Mouse (Mus musculus) heart, embryonic 16.5 days (tissue): ENCODE measurements at regions not wholly inside any gene's neighbourhood (a gene's known extent, or its start where the extent isn't known, plus 50 kb on each side); places are given as distances from the start of the nearest gene placed in this dataset.

Source experiments
- ATAC-seq: fragments of 200-750 bp; cut with Nextera tagmentation; replicated peaks from 2 replicates; pipeline ENCODE4 v1.8.0; 2017; ENCODE audit warnings: moderate number of reproducible peaks; ENCODE audit not compliant: insufficient read depth, low FRiP score; ENCODE audit errors: extremely low read depth
- H3K27ac ChIP-seq: fragments of 300-500 bp; sonication (generic); 2 replicates; pipeline ENCODE4 v1.5.1; 2014; ENCODE audit warnings: mild to moderate bottlenecking, low read length, control low read depth, moderate library complexity
- H3K27me3 ChIP-seq: fragments of 300-500 bp; sonication (generic); 2 replicates; pipeline ENCODE4 v1.6.1; 2014; ENCODE audit warnings: low read length, mixed read lengths; ENCODE audit not compliant: control insufficient read depth, insufficient read depth
- H3K36me3 ChIP-seq: fragments of 300-500 bp; sonication (generic); 2 replicates; pipeline ENCODE4 v1.6.1; 2014; ENCODE audit not compliant: control insufficient read depth, insufficient read depth
- H3K4me1 ChIP-seq: fragments of 300-500 bp; sonication (generic); 2 replicates; pipeline ENCODE4 v1.6.1; 2014; ENCODE audit warnings: low read length, mixed read lengths; ENCODE audit not compliant: control insufficient read depth, insufficient read depth
- H3K4me2 ChIP-seq: fragments of 300-500 bp; sonication (generic); 2 replicates; pipeline ENCODE4 v1.6.1; 2014; ENCODE audit warnings: low read depth, mild to moderate bottlenecking, control low read depth, low read length
- H3K4me3 ChIP-seq: fragments of 300-500 bp; sonication (generic); 2 replicates; pipeline ENCODE4 v1.5.1; 2014; ENCODE audit warnings: mild to moderate bottlenecking, control low read depth, low read length
- H3K9ac ChIP-seq: fragments of 300-500 bp; sonication (generic); 2 replicates; pipeline ENCODE4 v1.6.1; 2014; ENCODE audit warnings: low read length, control low read depth
- H3K9me3 ChIP-seq: fragments of 300-500 bp; sonication (generic); replicated peaks from 2 replicates; pipeline ENCODE4 v1.6.1; 2016; ENCODE audit warnings: low read length; ENCODE audit not compliant: control insufficient read depth
- WGBS: fragments of 180-500 bp; shearing (Covaris S2); extraction: QIAGEN DNeasy Blood & Tissue Kit; methylation state at CpG from one replicate; pipeline ENCODE4 v1.1.7; 2014; 5-methylcytosine and 5-hydroxymethylcytosine counted together

- H3K27me3 ChIP-seq, result no peaks in the 10 kb centered on the region
- H3K27ac ChIP-seq, result no peak overlapping the region
- no peak overlapping the region for H3K4me3 ChIP-seq
- ATAC-seq, result no peak
- no peaks in the 10 kb centered on the region for H3K4me1 ChIP-seq
- H3K9ac ChIP-seq, result no peak overlapping the region
- no peaks in the 10 kb centered on the region for H3K36me3 ChIP-seq
- 79% methylated on average over 4 of the region's 4 CpGs for WGBS
- no peak overlapping the region for H3K4me2 ChIP-seq
- H3K9me3 ChIP-seq, result no peaks in the 10 kb centered on the region
These were observed 133.9 kb downstream of the Nuf2 start for GRCm38 (mm10) chr1:169397371-169397770.

GRCm38 (mm10) chr1:169387056-169387455, 144.2 kb downstream of the Nuf2 start:
- H3K9ac ChIP-seq, result no peak overlapping the region
- no peak overlapping the region for H3K4me2 ChIP-seq
- 20% methylated on average over 1 of the region's 1 CpGs for WGBS
- H3K27ac ChIP-seq, result no peak overlapping the region
- no peaks in the 10 kb centered on the region for H3K9me3 ChIP-seq
- no peaks in the 10 kb centered on the region for H3K36me3 ChIP-seq
- no peaks in the 10 kb centered on the region for H3K27me3 ChIP-seq
- H3K4me3 ChIP-seq, result no peak overlapping the region
- ATAC-seq, result no peak
- H3K4me1 ChIP-seq, result no peaks in the 10 kb centered on the region

- Histone ChIP-seq H3K4me2 (no peak overlapping the region), H3K27me3 (no peaks in the 10 kb centered on the region), H3K9ac (no peak overlapping the region), H3K27ac (no peak overlapping the region), H3K9me3 (no peaks in the 10 kb centered on the region), H3K36me3 (no peaks in the 10 kb centered on the region), H3K4me1 (no peaks in the 10 kb centered on the region), H3K4me3 (no peak overlapping the region)
- 79% methylated on average over 10 of the region's 10 CpGs for WGBS
- no peak for ATAC-seq
These were observed 145.4 kb downstream of the Nuf2 start for GRCm38 (mm10) chr1:169385740-169386424.

DNA sequence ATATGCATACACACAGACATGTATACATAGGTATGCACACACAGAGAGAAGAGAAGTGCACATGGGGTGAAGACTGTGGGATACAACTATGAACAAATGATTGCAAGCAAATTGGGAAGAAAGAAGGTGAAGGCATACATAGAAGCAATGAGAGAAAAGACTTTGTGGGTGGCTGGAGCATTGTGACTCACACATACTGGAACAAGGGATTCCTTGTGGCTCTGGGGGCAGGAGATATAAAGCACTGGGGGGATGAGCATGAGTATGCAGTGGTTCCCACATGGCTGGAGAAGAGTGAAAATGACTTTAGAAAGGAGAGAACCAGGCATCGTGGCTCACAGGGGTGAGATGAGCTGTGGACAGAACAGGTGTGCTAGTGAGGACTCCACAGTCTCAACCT, 156.6 kb downstream of the Nuf2 start:
- Histone ChIP-seq H3K27me3 (no peaks in the 10 kb centered on the region), H3K4me1 (no peaks in the 10 kb centered on the region), H3K36me3 (no peaks in the 10 kb centered on the region), H3K27ac (no peak overlapping the region), H3K9me3 (no peaks in the 10 kb centered on the region), H3K4me2 (no peak overlapping the region), H3K9ac (no peak overlapping the region), H3K4me3 (no peak overlapping the region)
- ATAC-seq, result no peak
- 65% methylated on average over 1 of the region's 1 CpGs for WGBS

- H3K27me3 ChIP-seq, result no peaks in the 10 kb centered on the region
- H3K4me2 ChIP-seq, result no peak overlapping the region
- H3K27ac ChIP-seq, result no peak overlapping the region
- no peak overlapping the region for H3K9ac ChIP-seq
- no peaks in the 10 kb centered on the region for H3K36me3 ChIP-seq
- ATAC-seq, result no peak
- WGBS, result 37% methylated on average over 3 of the region's 3 CpGs
- no peaks in the 10 kb centered on the region for H3K4me1 ChIP-seq
- H3K9me3 ChIP-seq, result no peaks in the 10 kb centered on the region
- no peak overlapping the region for H3K4me3 ChIP-seq
These were observed 162.5 kb downstream of the Nuf2 start for GRCm38 (mm10) chr1:169368758-169369157.

GRCm38 (mm10) chr1:169367772-169368501, 163.3 kb downstream of the Nuf2 start:
- no peaks in the 10 kb centered on the region for H3K4me1 ChIP-seq
- no peak overlapping the region for H3K4me3 ChIP-seq
- H3K9me3 ChIP-seq, result no peaks in the 10 kb centered on the region
- no peak overlapping the region for H3K9ac ChIP-seq
- no peaks in the 10 kb centered on the region for H3K27me3 ChIP-seq
- no peak for ATAC-seq
- no peak overlapping the region for H3K4me2 ChIP-seq
- no peaks in the 10 kb centered on the region for H3K36me3 ChIP-seq
- no peak overlapping the region for H3K27ac ChIP-seq
- 70% methylated on average over 10 of the region's 10 CpGs for WGBS

DNA sequence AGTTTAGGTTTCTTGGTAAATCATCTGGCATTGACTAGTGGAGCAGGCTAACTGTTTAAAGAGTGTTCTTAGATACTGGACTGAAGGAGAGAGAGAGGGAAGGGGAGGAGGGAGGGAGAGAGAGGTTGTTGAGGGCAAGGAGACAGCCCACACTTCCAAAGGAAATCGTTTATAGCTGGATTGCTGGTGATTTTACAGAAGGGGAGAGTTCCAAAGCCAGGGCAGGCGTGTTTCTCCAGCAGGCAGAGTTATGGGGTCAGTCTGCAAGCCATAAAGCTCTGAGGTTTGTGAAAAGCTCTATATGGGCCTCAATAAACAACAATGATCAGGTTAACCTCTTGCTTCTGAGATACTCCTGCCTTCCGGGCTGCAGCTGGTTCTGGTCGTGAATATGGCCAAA, 163.9 kb downstream of the Nuf2 start:
- Histone ChIP-seq H3K36me3 (no peaks in the 10 kb centered on the region), H3K4me1 (no peaks in the 10 kb centered on the region), H3K9ac (no peak overlapping the region), H3K27ac (no peak overlapping the region), H3K4me3 (no peak overlapping the region), H3K4me2 (no peak overlapping the region), H3K27me3 (no peaks in the 10 kb centered on the region), H3K9me3 (no peaks in the 10 kb centered on the region)
- ATAC-seq, result no peak
- WGBS, result 55% methylated on average over 4 of the region's 4 CpGs

- H3K36me3 ChIP-seq, result no peaks in the 10 kb centered on the region
- no peaks in the 10 kb centered on the region for H3K4me1 ChIP-seq
- H3K9me3 ChIP-seq, result no peaks in the 10 kb centered on the region
- H3K4me3 ChIP-seq, result no peak overlapping the region
- no peaks in the 10 kb centered on the region for H3K27me3 ChIP-seq
- no peak overlapping the region for H3K27ac ChIP-seq
- H3K9ac ChIP-seq, result no peak overlapping the region
- WGBS, result 76% methylated on average over 4 of the region's 4 CpGs
- no peak overlapping the region for H3K4me2 ChIP-seq
- no peak for ATAC-seq
These were observed 168.7 kb downstream of the Nuf2 start for GRCm38 (mm10) chr1:169362564-169362963.

- Histone ChIP-seq H3K36me3 (no peaks in the 10 kb centered on the region), H3K27ac (no peak overlapping the region), H3K4me1 (no peaks in the 10 kb centered on the region), H3K4me2 (no peak overlapping the region), H3K9ac (no peak overlapping the region), H3K27me3 (no peaks in the 10 kb centered on the region), H3K9me3 (no peaks in the 10 kb centered on the region), H3K4me3 (no peak overlapping the region)
- no peak for ATAC-seq
- 71% methylated on average over 6 of the region's 6 CpGs for WGBS
These were observed 173.5 kb downstream of the Nuf2 start for GRCm38 (mm10) chr1:169357652-169358241.
